Mouse (Mus musculus) megakaryocyte progenitor cell, adult 5-6 weeks (primary cell): ENCODE data around the gene Cbx7. TPM values are rescaled to one million over a fixed set of nuclear protein-coding genes. Genes with fewer than 3 reads are reported as not detected.

Experiments used
- total RNA-seq, 2 experiments: library from RNA; stranded (forward) in 1 of 2; stranded (reverse) in 1 of 2; fragments of 157-497, 149-512 nt in 1 of 2; fragments of 200-1000 nt in 1 of 2; gene quantifications; 2 replicates each; pipeline versions ENCODE4 v1.2.3 to v1.2.4; 2015 to 2017

Cbx7 gene
- total RNA-seq, 2 experiments from 2014 or later: 1.7 to 3.3 TPM

Other genes starting within 250 kb of the Cbx7 start
- gene Sun2, start 228.6 kb downstream of the Cbx7 start, total RNA-seq (2015): 83.4 and 84.0 TPM in 2 replicates
- 225 and 233 TPM in 2 replicates for gene Sun2, start 228.6 kb downstream of the Cbx7 start, total RNA-seq (2017)
- gene Dnal4, start 193.3 kb downstream of the Cbx7 start, total RNA-seq (2015): 15.9 and 16.2 TPM in 2 replicates
- gene Dnal4, start 193.3 kb downstream of the Cbx7 start, total RNA-seq (2017): 12.2 and 12.5 TPM in 2 replicates
- gene Nptxr, start 166.4 kb downstream of the Cbx7 start, total RNA-seq (2015): 0.15 and 0.20 TPM in 2 replicates
- 0.14 and 0.17 TPM in 2 replicates for gene Nptxr, start 166.4 kb downstream of the Cbx7 start, total RNA-seq (2017)
- 0.51 TPM in 1 of 2 replicates, not detected in the other for gene Npcd, start 136.9 kb downstream of the Cbx7 start, total RNA-seq (2015)
- gene Npcd, start 136.9 kb downstream of the Cbx7 start, total RNA-seq (2017): 0.34 TPM in 1 of 2 replicates, not detected in the other
- 5.9 and 6.1 TPM in 2 replicates for gene Cbx6, start 136.4 kb downstream of the Cbx7 start, total RNA-seq (2015)
- gene Cbx6, start 136.4 kb downstream of the Cbx7 start, total RNA-seq (2017): 7.5 and 11.5 TPM in 2 replicates
- 167 and 177 TPM in 2 replicates for gene Apobec3, start 79.5 kb downstream of the Cbx7 start, total RNA-seq (2015)
- 159 and 166 TPM in 2 replicates for gene Apobec3, start 79.5 kb downstream of the Cbx7 start, total RNA-seq (2017)
- not detected in 2 replicates for gene Pdgfb, start 43.9 kb upstream of the Cbx7 start, total RNA-seq (2015)
- gene Pdgfb, start 43.9 kb upstream of the Cbx7 start, total RNA-seq (2017): 0.17 TPM in 1 of 2 replicates, not detected in the other
- 2.1 and 3.6 TPM in 2 replicates for gene Syngr1, start 120.2 kb upstream of the Cbx7 start, total RNA-seq (2015)
- gene Syngr1, start 120.2 kb upstream of the Cbx7 start, total RNA-seq (2017): 1.5 and 1.8 TPM in 2 replicates
- gene Rpl3, start 120.7 kb upstream of the Cbx7 start, total RNA-seq (2015): 2,120 and 2,179 TPM in 2 replicates
- 3,037 and 3,138 TPM in 2 replicates for gene Rpl3, start 120.7 kb upstream of the Cbx7 start, total RNA-seq (2017)
- gene Tab1, start 162.0 kb upstream of the Cbx7 start, total RNA-seq (2015): 4.0 and 6.0 TPM in 2 replicates
- gene Tab1, start 162.0 kb upstream of the Cbx7 start, total RNA-seq (2017): 15.7 and 19.2 TPM in 2 replicates
- gene Mgat3, start 202.6 kb upstream of the Cbx7 start, total RNA-seq (2015): not detected in 2 replicates
- gene Mgat3, start 202.6 kb upstream of the Cbx7 start, total RNA-seq (2017): not detected in 2 replicates